Mouse (Mus musculus) bone marrow, adult 2 months (tissue): ENCODE data around the gene Pip5k1a. TPM values are rescaled to one million over a fixed set of nuclear protein-coding genes. Genes with fewer than 3 reads are reported as not detected.
A peak's percentile ranks its signal among the peaks of the same experiment; 100 is the strongest.
"Not testable (repeated sequence)": the region's sequence is repeated elsewhere in the genome, so short reads cannot be mapped to it uniquely, and the experiment has no call there.

Experiments
- H3K27ac ChIP-seq: fragments of 200-500 bp; 2 replicates; pipeline ENCODE4 v1.5.1; 2012; ENCODE audit warnings: low read depth, mild to moderate bottlenecking, control low read depth, inconsistent platforms, low read length; ENCODE audit not compliant: control insufficient read depth, poor library complexity, insufficient read depth
- H3K4me1 ChIP-seq: fragments of 200-500 bp; 2 replicates; pipeline ENCODE4 v1.6.1; 2011; ENCODE audit warnings: low read length; ENCODE audit not compliant: control insufficient read depth, insufficient read depth
- H3K4me3 ChIP-seq: fragments of 200-500 bp; replicated peaks from 2 replicates; pipeline ENCODE3; 2011; ENCODE audit warnings: mild to moderate bottlenecking, low read depth, low read length, control low read depth; ENCODE audit not compliant: control insufficient read depth
- CTCF ChIP-seq: fragments of 200-500 bp; IDR thresholded peaks from 2 replicates; pipeline ENCODE4 v1.5.1; 2011; ENCODE audit warnings: low read length, control low read depth; ENCODE audit not compliant: control insufficient read depth, insufficient read depth
- POLR2A ChIP-seq: fragments of 200-500 bp; IDR thresholded peaks from 2 replicates; pipeline ENCODE4 v1.6.1; 2011; ENCODE audit warnings: low read depth, mild to moderate bottlenecking, control low read depth, low read length, borderline replicate concordance; ENCODE audit not compliant: control insufficient read depth
- WGBS: fragments of 180-500 bp; shearing (Covaris S2); methylation state at CpG from one replicate; pipeline ENCODE4 v1.1.7; 2018; 5-methylcytosine and 5-hydroxymethylcytosine counted together
- polyA plus RNA-seq: library from polyadenylated mRNA; stranded (reverse); fragments of >200 nt; gene quantifications from 2 replicates; pipeline ENCODE4 v1.2.4, GENCODE M21; 2011; ENCODE audit warnings: low replicate concordance; ENCODE audit not compliant: missing spikeins, insufficient read depth, insufficient read length

The Pip5k1a gene
- polyA plus RNA-seq, 1 experiment: 38.8 TPM

- H3K27ac ChIP-seq: peak overlapping the region; percentile 74; the same call in 1 of the 2 replicates
- WGBS: 53% methylated on average over 25 of the region's 25 CpGs
- peaks cover 3% of the 10 kb centered on the region for H3K4me1 ChIP-seq
- TF ChIP-seq POLR2A: no peak
- TF ChIP-seq CTCF: no peak
- peak overlapping the region; percentile 63 for H3K4me3 ChIP-seq
Observed at GRCm38 (mm10) chr3:95139586-95140288, 33.0 kb upstream of the Pip5k1a start.

- Histone ChIP-seq H3K4me1 (peaks cover 5% of the 10 kb centered on the region), H3K4me3 (no peak overlapping the region), H3K27ac (peak overlapping the region; percentile 73; the same call in 1 of the 2 replicates)
- 11% methylated on average over 3 of the region's 3 CpGs for WGBS
- no peak for TF ChIP-seq CTCF
- no peak for TF ChIP-seq POLR2A
Observed at GRCm38 (mm10) chr3:95136336-95136735, 29.6 kb upstream of the Pip5k1a start.

GRCm38 (mm10) chr3:95135433-95136052 lies 28.8 kb upstream of the Pip5k1a start:
- Histone ChIP-seq H3K27ac (peak overlapping the region; percentile 73; the same call in 1 of the 2 replicates), H3K4me3 (peak overlapping the region; percentile 44), H3K4me1 (peaks cover 4% of the 10 kb centered on the region)
- no peak for TF ChIP-seq POLR2A
- TF ChIP-seq CTCF: no peak
- 6% methylated on average over 7 of the region's 7 CpGs for WGBS

GRCm38 (mm10) chr3:95135023-95135422 lies 28.3 kb upstream of the Pip5k1a start:
- Histone ChIP-seq H3K27ac (peak overlapping the region; percentile 49; the same call in 1 of the 2 replicates), H3K4me3 (peak overlapping the region; percentile 36), H3K4me1 (peaks cover 4% of the 10 kb centered on the region)
- TF ChIP-seq POLR2A (no peak), CTCF (no peak)
- 0% methylated on average over 6 of the region's 6 CpGs for WGBS

- WGBS: no CpG with 5 or more reads among the region's 12 CpGs
- H3K27ac ChIP-seq, H3K4me3 ChIP-seq: not testable (repeated sequence)
Observed at GRCm38 (mm10) chr3:95134133-95134532, 27.4 kb upstream of the Pip5k1a start.

GRCm38 (mm10) chr3:95133680-95134101 lies 27.0 kb upstream of the Pip5k1a start, which contains the start of the genes Scnm1 and Lysmd1:
Gene Scnm1 (minus strand): TSS chr3:95134011.
Gene Lysmd1 (plus strand): TSS chr3:95134088.
- Histone ChIP-seq H3K4me1 (peaks cover 4% of the 10 kb centered on the region), H3K27ac (peak within 1 kb of the TSS; percentile 49; the same call in 1 of the 2 replicates), H3K4me3 (peak within 1 kb of the TSS; percentile 75)
- no peak for TF ChIP-seq CTCF
- no peak for TF ChIP-seq POLR2A
- under 1% methylated on average over 20 of the region's 20 CpGs for WGBS

More at GRCm38 (mm10) chr3:95134133-95134532, 27.4 kb upstream of the Pip5k1a start:
- not testable (repeated sequence) for H3K4me1 ChIP-seq

- Histone ChIP-seq H3K27ac (peak overlapping the region; percentile 25; the same call in 1 of the 2 replicates), H3K4me1 (peaks cover 4% of the 10 kb centered on the region), H3K4me3 (peak overlapping the region; percentile 75)
- TF ChIP-seq POLR2A (no peak), CTCF (no peak)
- WGBS: 58% methylated on average over 11 of the region's 11 CpGs
Observed at GRCm38 (mm10) chr3:95133176-95133575, 26.4 kb upstream of the Pip5k1a start.

GRCm38 (mm10) chr3:95132389-95132788 lies 25.7 kb upstream of the Pip5k1a start:
- H3K4me3 ChIP-seq, H3K4me1 ChIP-seq, H3K27ac ChIP-seq: not testable (repeated sequence)
- WGBS: 82% methylated on average over 2 of the region's 2 CpGs
